Mouse (Mus musculus) midbrain, embryonic 11.5 days (tissue): Measurements from ENCODE around the gene Spdef. TPM values are rescaled to one million over a fixed set of nuclear protein-coding genes. Genes with fewer than 3 reads are reported as not detected.

Experiments used
- ATAC-seq: fragments of 200-750 bp; cut with Nextera tagmentation; 2 replicates; pipeline ENCODE4 v1.8.0; 2017; ENCODE audit warnings: moderate TSS enrichment, moderate library complexity; ENCODE audit not compliant: low FRiP score
- DNase-seq: peaks from one replicate; pipeline ENCODE4 v3.0.0; 2015; ENCODE audit warnings: low spot score; ENCODE audit errors: missing footprints
- H3K27ac ChIP-seq: fragments of 300-500 bp; sonication (generic); 2 replicates; pipeline ENCODE4 v1.5.1; 2014; ENCODE audit warnings: low read depth, low read length
- H3K27me3 ChIP-seq: fragments of 300-500 bp; sonication (generic); 2 replicates; pipeline ENCODE4 v1.6.1; 2014; ENCODE audit warnings: mild to moderate bottlenecking, low read length, moderate library complexity, mixed read lengths; ENCODE audit not compliant: control insufficient read depth, insufficient read depth
- H3K36me3 ChIP-seq: fragments of 300-500 bp; sonication (generic); 2 replicates; pipeline ENCODE4 v1.6.1; 2014; ENCODE audit warnings: mild to moderate bottlenecking, low read length, moderate library complexity, mixed read lengths; ENCODE audit not compliant: control insufficient read depth, insufficient read depth
- H3K4me1 ChIP-seq: fragments of 300-500 bp; sonication (generic); 2 replicates; pipeline ENCODE4 v1.6.1; 2014; ENCODE audit warnings: low read length; ENCODE audit not compliant: control insufficient read depth, insufficient read depth
- H3K4me2 ChIP-seq: fragments of 300-500 bp; sonication (generic); 2 replicates; pipeline ENCODE4 v1.6.1; 2014; ENCODE audit warnings: mild to moderate bottlenecking, moderate library complexity
- H3K4me3 ChIP-seq: fragments of 300-500 bp; sonication (generic); 2 replicates; pipeline ENCODE4 v1.5.1; 2014; ENCODE audit warnings: low read depth, low read length
- H3K9ac ChIP-seq: fragments of 300-500 bp; sonication (generic); 2 replicates; pipeline ENCODE4 v1.6.1; 2014; ENCODE audit warnings: low read length
- H3K9me3 ChIP-seq: fragments of 300-500 bp; sonication (generic); 2 replicates; pipeline ENCODE4 v1.6.1; 2016; ENCODE audit warnings: low read length; ENCODE audit not compliant: control insufficient read depth
- WGBS: fragments of 180-500 bp; shearing (Covaris S2); extraction: QIAGEN DNeasy Blood & Tissue Kit; methylation state at CpG from one replicate; pipeline ENCODE4 v1.1.7; 2014; 5-methylcytosine and 5-hydroxymethylcytosine counted together
- polyA plus RNA-seq: library from polyadenylated mRNA; unstranded; fragments of >200 nt; fragmentation: Nextera tagmentation; extraction: Ambion mirVana; gene quantifications from 2 replicates; pipeline ENCODE4 v1.2.1, GENCODE M21; 2014

Spdef gene
- polyA plus RNA-seq, 1 experiment from 2014 or later, result 0.25 TPM

- ATAC-seq, result no peak
- WGBS, result 88% methylated on average over 5 of the region's 5 CpGs
- Histone ChIP-seq H3K27ac (no peak overlapping the region), H3K4me2 (no peak overlapping the region), H3K4me3 (no peak overlapping the region), H3K27me3 (no peaks in the 10 kb centered on the region), H3K9me3 (no peaks in the 10 kb centered on the region), H3K4me1 (peaks cover 3% of the 10 kb centered on the region; the same call in 1 of the 2 replicates), H3K9ac (no peak overlapping the region), H3K36me3 (no peaks in the 10 kb centered on the region)
- peak; percentile 2 for DNase-seq
Measured at GRCm38 (mm10) chr17:27677756-27678155, 51.0 kb downstream of the Spdef start.

DNA sequence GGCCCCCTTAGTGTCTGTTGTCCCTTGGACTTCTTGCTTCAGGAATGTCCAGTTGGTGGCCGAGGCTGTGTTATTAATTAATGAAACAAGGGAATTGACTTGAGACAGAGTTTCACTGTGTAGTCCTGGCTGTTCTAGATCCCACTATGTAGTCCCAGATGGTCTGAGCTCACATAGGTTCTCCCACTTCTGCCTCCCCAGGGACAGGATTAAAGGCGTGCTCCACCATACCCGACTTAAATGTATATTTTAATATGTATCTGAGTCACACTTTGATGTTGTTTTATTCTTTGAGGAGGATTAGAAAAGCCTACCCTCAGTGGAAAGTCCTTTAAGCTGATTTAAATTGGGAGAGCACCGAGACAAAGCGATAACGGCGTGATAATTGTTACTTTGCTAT, 52.5 kb downstream of the Spdef start:
- H3K4me1 ChIP-seq, result peaks cover 3% of the 10 kb centered on the region; the same call in 1 of the 2 replicates
- WGBS, result 69% methylated on average over 7 of the region's 7 CpGs
- H3K9ac ChIP-seq, result no peak overlapping the region
- H3K4me3 ChIP-seq, result no peak overlapping the region
- H3K27ac ChIP-seq, result no peak overlapping the region
- H3K4me2 ChIP-seq, result no peak overlapping the region
- no peaks in the 10 kb centered on the region for H3K9me3 ChIP-seq
- H3K36me3 ChIP-seq, result no peaks in the 10 kb centered on the region
- ATAC-seq (no peak), DNase-seq (peak; percentile 51)
- H3K27me3 ChIP-seq, result no peaks in the 10 kb centered on the region

- DNase-seq, result no peak
- Histone ChIP-seq H3K4me2 (no peak overlapping the region), H3K4me3 (no peak overlapping the region), H3K9ac (no peak overlapping the region), H3K4me1 (peaks cover 3% of the 10 kb centered on the region; the same call in 1 of the 2 replicates), H3K27ac (no peak overlapping the region), H3K27me3 (no peaks in the 10 kb centered on the region), H3K9me3 (no peaks in the 10 kb centered on the region), H3K36me3 (no peaks in the 10 kb centered on the region)
- ATAC-seq, result no peak
- WGBS, result 69% methylated on average over 9 of the region's 9 CpGs
Measured at GRCm38 (mm10) chr17:27675453-27675852, 53.3 kb downstream of the Spdef start.

DNA sequence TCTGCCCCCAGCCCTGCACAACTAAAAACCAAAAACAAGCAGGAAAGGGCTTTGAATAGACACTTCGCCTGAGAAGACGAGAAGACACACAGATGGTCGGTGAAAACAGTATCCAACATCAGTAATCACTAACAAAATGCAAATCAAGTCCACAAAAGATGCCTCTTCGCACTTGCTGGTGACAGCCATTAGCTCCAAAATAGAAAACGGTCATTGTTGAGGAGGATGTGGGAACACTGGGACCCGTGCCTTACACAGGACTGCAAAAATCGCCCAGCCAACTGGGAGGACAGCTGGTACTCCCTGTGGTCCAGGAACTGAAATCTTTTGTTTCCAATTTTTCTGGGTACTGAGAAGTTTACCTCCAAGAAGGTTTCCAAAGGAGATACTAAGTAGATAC, 54.8 kb downstream of the Spdef start:
- no peaks in the 10 kb centered on the region for H3K9me3 ChIP-seq
- ATAC-seq (no peak), DNase-seq (no peak)
- H3K4me3 ChIP-seq, result no peak overlapping the region
- no peak overlapping the region for H3K27ac ChIP-seq
- peaks cover 2% of the 10 kb centered on the region; the same call in 1 of the 2 replicates for H3K4me1 ChIP-seq
- 85% methylated on average over 7 of the region's 7 CpGs for WGBS
- no peaks in the 10 kb centered on the region for H3K27me3 ChIP-seq
- H3K4me2 ChIP-seq, result no peak overlapping the region
- no peaks in the 10 kb centered on the region for H3K36me3 ChIP-seq
- no peak overlapping the region for H3K9ac ChIP-seq

DNA sequence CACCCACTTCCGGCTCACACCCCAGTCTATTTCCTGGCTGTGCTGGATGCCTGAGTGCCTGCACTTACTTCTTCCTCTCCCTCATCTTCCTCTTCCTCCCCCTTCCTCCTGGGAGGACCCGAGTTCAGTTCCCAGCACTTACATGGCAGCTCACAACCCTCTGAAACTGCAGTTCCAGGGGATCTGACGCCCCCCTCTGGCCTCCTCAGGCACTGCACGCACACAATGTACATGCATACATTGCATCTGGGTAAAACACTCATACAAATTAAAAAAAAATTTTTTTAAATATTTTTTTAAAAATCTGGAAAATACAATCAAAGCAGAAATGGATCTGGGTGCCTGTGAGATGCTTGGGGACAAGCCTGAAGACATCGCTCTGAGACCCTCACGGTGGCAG, 57.0 kb downstream of the Spdef start:
- H3K9me3 ChIP-seq, result no peaks in the 10 kb centered on the region
- 87% methylated on average over 6 of the region's 6 CpGs for WGBS
- H3K4me2 ChIP-seq, result no peak overlapping the region
- H3K27me3 ChIP-seq, result no peaks in the 10 kb centered on the region
- ATAC-seq (no peak), DNase-seq (peak; percentile 17)
- H3K27ac ChIP-seq, result no peak overlapping the region
- no peaks in the 10 kb centered on the region for H3K36me3 ChIP-seq
- H3K4me3 ChIP-seq, result no peak overlapping the region
- no peak overlapping the region for H3K9ac ChIP-seq
- H3K4me1 ChIP-seq, result no peaks in the 10 kb centered on the region

Other genes with a start within 250 kb of the Spdef start
- gene Grm4, start 207.6 kb downstream of the Spdef start, polyA plus RNA-seq, result 3.5 and 3.6 TPM in 2 replicates
- gene Hmga1, start 172.5 kb downstream of the Spdef start, polyA plus RNA-seq, result 354 and 406 TPM in 2 replicates
- 14.8 and 20.2 TPM in 2 replicates for gene AI413582, start 163.2 kb downstream of the Spdef start, polyA plus RNA-seq
- 44.5 and 46.0 TPM in 2 replicates for gene Nudt3, start 105.5 kb downstream of the Spdef start, polyA plus RNA-seq
- not detected in 2 replicates for gene RPS10-NUDT3, start 93.7 kb downstream of the Spdef start, polyA plus RNA-seq
- gene Rps10, start 92.3 kb downstream of the Spdef start, polyA plus RNA-seq, result 845 and 859 TPM in 2 replicates
- 3.1 and 4.5 TPM in 2 replicates for gene Pacsin1, start 73.4 kb downstream of the Spdef start, polyA plus RNA-seq
- 8.7 and 10.9 TPM in 2 replicates for gene D17Wsu92e, start 91.7 kb upstream of the Spdef start, polyA plus RNA-seq
- 358 and 416 TPM in 2 replicates for gene Snrpc, start 109.2 kb upstream of the Spdef start, polyA plus RNA-seq
- gene Uhrf1bp1, start 127.5 kb upstream of the Spdef start, polyA plus RNA-seq, result 4.9 TPM in 2 replicates
- gene Anks1, start 180.4 kb upstream of the Spdef start, polyA plus RNA-seq, result 22.5 and 23.7 TPM in 2 replicates
- 95.0 and 103 TPM in 2 replicates for gene Taf11, start 180.9 kb upstream of the Spdef start, polyA plus RNA-seq